Comparison of ENCODE assay signal across 8 mouse cellular contexts in genomic region chr10:125948842-125949474, GRCm38 (mm10). TPM values are rescaled to one million over a fixed set of nuclear protein-coding genes. Genes with fewer than 3 reads are reported as not detected.
DNase-seq lines count a peak whose midpoint lies in the region; ATAC-seq lines count a peak whose summit lies in the region.

No protein-coding gene starts in this region.

- intact Hi-C loops in left cerebral cortex, postnatal 14 days (cut with DNase I) = no loop called here

- no peak for ATAC-seq in forebrain, embryonic 15.5 days (replicated peaks)

- H3K9me3 ChIP-seq in forebrain, embryonic 10.5 days = no peaks in the 10 kb centered on the region
- H3K9me3 ChIP-seq in forebrain, embryonic 15.5 days = no peaks in the 10 kb centered on the region

- peaks cover 12% of the 10 kb centered on the region; the same call in 1 of the 2 replicates for H3K27me3 ChIP-seq in forebrain, embryonic 10.5 days (ENCODE audit: poor library complexity, severe bottlenecking)
- H3K27me3 ChIP-seq in forebrain, embryonic 15.5 days = no peaks in the 10 kb centered on the region

- no peak for DNase-seq in forebrain, embryonic 10.5 days (ENCODE audit: extremely low spot score, low spot score)
- peak; percentile 21 for DNase-seq in urinary bladder, postnatal 14 days (ENCODE audit: low spot score)
- no peak for DNase-seq in urinary bladder, adult 2 months (ENCODE audit: low spot score)
- DNase-seq in kidney, postnatal 4 days = peak; percentile 35 to 48
- no peak for DNase-seq in adrenal gland, adult 8-10 months
- DNase-seq in thymus, postnatal 0 days (ENCODE audit: low spot score) = no peak
- DNase-seq in left cerebral cortex, postnatal 14 days (ENCODE audit: low spot score in 2 of 2) = no peak

- no peak overlapping the region; the same call in 1 of the 2 replicates for H3K4me2 ChIP-seq in forebrain, embryonic 15.5 days (replicated peaks)

- peak overlapping the region; percentile 40; the same call in 1 of the 2 replicates for H3K27ac ChIP-seq in forebrain, embryonic 10.5 days
- H3K27ac ChIP-seq in forebrain, embryonic 15.5 days (replicated peaks) = no peak overlapping the region

- H3K4me1 ChIP-seq in forebrain, embryonic 10.5 days = peaks cover 51% of the 10 kb centered on the region
- H3K4me1 ChIP-seq in forebrain, embryonic 15.5 days = peaks cover 11% of the 10 kb centered on the region; the same call in 1 of the 2 replicates

- 42% methylated on average over 15 of the region's 15 CpGs for WGBS in forebrain, embryonic 10.5 days
- 32% methylated on average over 15 of the region's 15 CpGs for WGBS in forebrain, embryonic 15.5 days

- H3K9ac ChIP-seq in forebrain, embryonic 15.5 days (replicated peaks) = no peak overlapping the region

- no peak overlapping the region for H3K4me3 ChIP-seq in forebrain, embryonic 10.5 days
- H3K4me3 ChIP-seq in forebrain, embryonic 15.5 days = no peak overlapping the region

- no peaks in the 10 kb centered on the region for H3K36me3 ChIP-seq in forebrain, embryonic 10.5 days (replicated peaks)
- H3K36me3 ChIP-seq in forebrain, embryonic 15.5 days = no peaks in the 10 kb centered on the region

RNA-seq across cellular contexts. Expression of gene Lrig3, which starts 17.0 kb away (rescaled TPM):
- polyA plus RNA-seq in forebrain, embryonic 10.5 days (2016; fragmentation: Nextera tagmentation; extraction: Ambion mirVana) = 10.1 and 11.1 TPM in 2 replicates
- polyA plus RNA-seq in forebrain, embryonic 15.5 days (2015; fragmentation: Nextera tagmentation; extraction: Ambion mirVana) = 1.9 and 2.0 TPM in 2 replicates
- 6.1 and 7.0 TPM in 2 replicates for polyA plus RNA-seq in urinary bladder, adult 2 months (2012; rRNA removed)
- 1 to 10 TPM; 4.5 to 5.9 (median 4.7) TPM for total RNA-seq in adrenal gland, adult 8-10 months (2022)
- 1.7 and 1.9 TPM in 2 replicates for polyA plus RNA-seq in thymus, postnatal 0 days (2015; fragmentation: Nextera tagmentation; extraction: Ambion mirVana)
- total RNA-seq in left cerebral cortex, postnatal 14 days (2021) = 1 to 10 TPM; 3.1 to 3.7 TPM

Comparison
In these comparisons a context has a peak if more than half of its experiments do, and no peak if none do; other contexts are left out.
1. DNase-seq: peak in urinary bladder, postnatal 14 days (single experiment) and kidney, postnatal 4 days (2 of 2); none in forebrain, embryonic 10.5 days (single experiment), urinary bladder, adult 2 months (single experiment), adrenal gland, adult 8-10 months (single experiment), thymus, postnatal 0 days (single experiment) and left cerebral cortex, postnatal 14 days (0 of 2).